ENCODE assay signal across 8 mouse cellular contexts in the genomic region with DNA sequence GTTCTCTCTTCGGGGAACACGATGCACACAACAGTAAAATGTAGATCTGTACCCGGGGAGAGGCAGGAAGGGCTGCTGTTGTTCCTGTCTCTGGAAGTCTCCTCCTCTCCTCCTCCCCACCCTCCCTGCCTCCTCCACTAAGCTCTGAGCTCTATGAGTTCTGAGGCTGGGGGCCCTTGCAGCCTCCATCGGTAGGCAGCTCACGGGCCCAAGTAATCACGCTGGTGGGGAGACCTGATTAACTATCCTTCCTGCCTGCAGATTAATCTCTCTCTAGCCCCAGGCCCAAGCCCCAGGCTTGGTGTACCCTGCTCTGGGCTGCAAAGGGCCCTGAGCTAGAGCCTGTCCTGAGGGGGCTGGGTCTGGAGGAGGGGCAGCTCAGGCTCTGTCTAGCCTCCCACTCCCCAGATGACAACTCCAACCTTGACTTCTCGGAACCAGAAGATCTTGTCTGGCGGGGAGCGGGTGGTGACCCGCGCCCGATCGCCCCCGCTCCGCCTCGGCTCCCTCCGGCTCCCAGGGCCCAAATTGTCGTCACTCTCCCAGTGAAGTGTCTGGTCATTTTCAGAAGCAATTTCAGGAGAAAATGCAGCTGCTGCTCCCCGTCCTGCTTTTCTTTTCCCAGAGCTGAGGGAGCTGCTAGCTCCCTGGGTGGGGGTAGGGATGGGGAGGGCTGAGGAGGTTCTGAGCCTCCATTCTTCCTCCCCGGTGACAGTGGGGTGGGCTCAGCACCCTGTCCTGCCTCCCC. TPM values are rescaled to one million over a fixed set of nuclear protein-coding genes. Genes with fewer than 3 reads are reported as not detected.
DNase-seq lines count a peak whose midpoint lies in the region; ATAC-seq and TF ChIP-seq lines count a peak whose summit lies in the region.
"Had no signal": no experiment of that assay in that cellular context is flagged by ENCODE, and none has a peak within 500 bp of the region (broad histone marks: within the 10 kb centered on the region; RNA-seq: fewer than 3 reads in every experiment).

No protein-coding gene starts in this region.

- peak overlapping the region; percentile 49 for H3K4me2 ChIP-seq in heart, embryonic 12.5 days
- H3K4me2 ChIP-seq in limb, embryonic 13.5 days (replicated peaks), result peak overlapping the region; percentile 45

- no peaks in the 10 kb centered on the region for H3K9me3 ChIP-seq in heart, embryonic 12.5 days (replicated peaks)
- H3K9me3 ChIP-seq in limb, embryonic 13.5 days, result no peaks in the 10 kb centered on the region

- DNase-seq in testis, postnatal 10 days (ENCODE audit: low spot score), result no peak
- DNase-seq in yolk sac, embryonic 10.5 days (ENCODE audit: low spot score), result no peak
- no peak for DNase-seq in gastrocnemius, postnatal 10 days

- WGBS in heart, embryonic 12.5 days, result 4% methylated on average over 20 of the region's 20 CpGs
- 13% methylated on average over 20 of the region's 20 CpGs for WGBS in limb, embryonic 13.5 days

- H3K9ac ChIP-seq in heart, embryonic 12.5 days, result peak overlapping the region; percentile 23
- peak overlapping the region; percentile 54 for H3K9ac ChIP-seq in limb, embryonic 13.5 days

- peak overlapping the region; percentile 63 for H3K27ac ChIP-seq in testis, adult 2 months (ENCODE audit: control insufficient read depth, insufficient read depth, low read depth, low read length)
- no peak overlapping the region for H3K27ac ChIP-seq in heart, embryonic 12.5 days (ENCODE audit: poor library complexity, severe bottlenecking)
- H3K27ac ChIP-seq in limb, embryonic 13.5 days, result no peak overlapping the region
- H3K27ac ChIP-seq: macrophage had no signal

- no peak for TF ChIP-seq POLR2A in testis, adult 2 months (IDR thresholded peaks at IDR 0.05; ENCODE audit: control insufficient read depth, low read depth, low read length)

- TF ChIP-seq CTCF in testis, adult 2 months (IDR thresholded peaks at IDR 0.05; ENCODE audit: control insufficient read depth, insufficient read depth, insufficient replicate concordance, low read depth, low read length), result no peak

- no peak overlapping the region for H3K4me3 ChIP-seq in testis, adult 2 months (ENCODE audit: control insufficient read depth, low read depth, low read length)
- H3K4me3 ChIP-seq in heart, embryonic 12.5 days, result peak overlapping the region; percentile 19
- H3K4me3 ChIP-seq in limb, embryonic 13.5 days, result 0 out of 2 replicates have a peak overlapping the region, but pooled peaks have one; percentile 10

- ATAC-seq in heart, embryonic 12.5 days (ENCODE audit: insufficient number of reproducible peaks, low FRiP score), result no peak; the same call in 1 of the 2 replicates
- ATAC-seq in limb, embryonic 13.5 days (ENCODE audit: low FRiP score, low read depth), result no peak; the same call in 1 of the 2 replicates
- no peak for ATAC-seq in megakaryocyte, adult 5-6 weeks (ENCODE audit: poor library complexity, severe bottlenecking)

- no peaks in the 10 kb centered on the region for H3K4me1 ChIP-seq in testis, adult 2 months (ENCODE audit: control insufficient read depth, insufficient read depth, low read length)
- peaks cover 19% of the 10 kb centered on the region for H3K4me1 ChIP-seq in heart, embryonic 12.5 days (replicated peaks)
- H3K4me1 ChIP-seq in limb, embryonic 13.5 days, result peaks cover 15% of the 10 kb centered on the region

- H3K36me3 ChIP-seq in testis, adult 2 months (ENCODE audit: control insufficient read depth, insufficient read depth, low read length), result peaks cover 3% of the 10 kb centered on the region; the same call in 1 of the 2 replicates
- no peaks in the 10 kb centered on the region for H3K36me3 ChIP-seq in heart, embryonic 12.5 days
- H3K36me3 ChIP-seq in limb, embryonic 13.5 days, result no peaks in the 10 kb centered on the region

- H3K27me3 ChIP-seq in testis, adult 2 months (ENCODE audit: control insufficient read depth, insufficient read depth, low read length), result no peaks in the 10 kb centered on the region
- H3K27me3 ChIP-seq in heart, embryonic 12.5 days (replicated peaks), result peaks cover 55% of the 10 kb centered on the region
- H3K27me3 ChIP-seq in limb, embryonic 13.5 days, result peaks cover 38% of the 10 kb centered on the region

RNA-seq across cellular contexts. Expression of gene Tac2, which starts 2.4 kb away (rescaled TPM):
- not detected in 2 replicates for polyA plus RNA-seq in testis, adult 2 months (2012; rRNA removed)
- 4.4 and 16.9 TPM in 2 replicates for polyA plus RNA-seq in heart, embryonic 12.5 days (2016; fragmentation: Nextera tagmentation; extraction: Ambion mirVana)
- 0.70 and 1.8 TPM in 2 replicates for polyA plus RNA-seq in limb, embryonic 13.5 days (2015; fragmentation: Nextera tagmentation; extraction: Ambion mirVana)
- 1.1 and 1.8 TPM in 2 replicates for total RNA-seq in megakaryocyte, adult 5-6 weeks (2015)
- total RNA-seq in megakaryocyte, adult 5-6 weeks (2017), result 0.37 and 0.51 TPM in 2 replicates
- under 1 TPM in 1 of 2 experiments, not detected in 1; 0.38 TPM for total RNA-seq in gastrocnemius, postnatal 10 days (2021)
- polyA plus RNA-seq: macrophage had no signal

RNA-seq across cellular contexts. Expression of gene Myo1a, which starts 16.9 kb away (rescaled TPM):
- polyA plus RNA-seq in testis, adult 2 months (2012; rRNA removed), result 18.5 and 19.1 TPM in 2 replicates
- 0.22 and 0.32 TPM in 2 replicates for polyA plus RNA-seq in heart, embryonic 12.5 days (2016; fragmentation: Nextera tagmentation; extraction: Ambion mirVana)
- polyA plus RNA-seq in limb, embryonic 13.5 days (2015; fragmentation: Nextera tagmentation; extraction: Ambion mirVana), result 0.31 and 0.42 TPM in 2 replicates
- 0.16 TPM in 1 of 2 replicates, not detected in the other for total RNA-seq in megakaryocyte, adult 5-6 weeks (2015)
- total RNA-seq in megakaryocyte, adult 5-6 weeks (2017), result 0.20 TPM in 1 of 2 replicates, not detected in the other
- total RNA-seq in gastrocnemius, postnatal 10 days (2021), result under 1 TPM; 0.21 to 0.54 TPM
- polyA plus RNA-seq: macrophage had no signal

RNA-seq across cellular contexts. Expression of gene Zbtb39, which starts 17.5 kb away (rescaled TPM):
- 3.8 and 4.4 TPM in 2 replicates for polyA plus RNA-seq in testis, adult 2 months (2012; rRNA removed)
- polyA plus RNA-seq in heart, embryonic 12.5 days (2016; fragmentation: Nextera tagmentation; extraction: Ambion mirVana), result 2.5 TPM in 2 replicates
- 3.9 and 4.0 TPM in 2 replicates for polyA plus RNA-seq in limb, embryonic 13.5 days (2015; fragmentation: Nextera tagmentation; extraction: Ambion mirVana)
- total RNA-seq in megakaryocyte, adult 5-6 weeks (2015), result 3.3 and 5.1 TPM in 2 replicates
- total RNA-seq in megakaryocyte, adult 5-6 weeks (2017), result 3.2 and 4.3 TPM in 2 replicates
- 1 to 10 TPM; 5.9 to 6.0 TPM for total RNA-seq in gastrocnemius, postnatal 10 days (2021)

RNA-seq across cellular contexts. Expression of gene Gpr182, which starts 29.7 kb away (rescaled TPM):
- polyA plus RNA-seq in testis, adult 2 months (2012; rRNA removed), result 0.37 and 0.57 TPM in 2 replicates
- polyA plus RNA-seq in heart, embryonic 12.5 days (2016; fragmentation: Nextera tagmentation; extraction: Ambion mirVana), result 22.2 and 23.4 TPM in 2 replicates
- 0.54 and 0.71 TPM in 2 replicates for polyA plus RNA-seq in limb, embryonic 13.5 days (2015; fragmentation: Nextera tagmentation; extraction: Ambion mirVana)
- total RNA-seq in megakaryocyte, adult 5-6 weeks (2015), result not detected in 2 replicates
- 0.11 TPM in 1 of 2 replicates, not detected in the other for total RNA-seq in megakaryocyte, adult 5-6 weeks (2017)
- total RNA-seq in gastrocnemius, postnatal 10 days (2021), result under 1 TPM; 0.38 to 0.47 TPM

RNA-seq across cellular contexts. Expression of gene Rdh1, which starts 37.7 kb away (rescaled TPM):
- 0.07 TPM in 2 replicates for polyA plus RNA-seq in testis, adult 2 months (2012; rRNA removed)
- not detected in 2 replicates for polyA plus RNA-seq in heart, embryonic 12.5 days (2016; fragmentation: Nextera tagmentation; extraction: Ambion mirVana)
- not detected in 2 replicates for polyA plus RNA-seq in limb, embryonic 13.5 days (2015; fragmentation: Nextera tagmentation; extraction: Ambion mirVana)
- not detected in 2 replicates for total RNA-seq in megakaryocyte, adult 5-6 weeks (2015)
- not detected in 2 replicates for total RNA-seq in megakaryocyte, adult 5-6 weeks (2017)
- total RNA-seq in gastrocnemius, postnatal 10 days (2021), result under 1 TPM; 0.09 to 0.11 TPM

Comparison
In these comparisons a context has a peak if more than half of its experiments do, and no peak if none do; other contexts are left out.
1. RNA of gene Myo1a, which starts 16.9 kb away (polyA plus RNA-seq): 18.5 to 19.1 TPM in testis, adult 2 months; 0.31 to 0.42 TPM in limb, embryonic 13.5 days and 0.22 to 0.32 TPM in heart, embryonic 12.5 days; every median in the first group is over 10 times any median in the second.